Mouse (Mus musculus) heart, postnatal 14 days (tissue): Measurements from ENCODE around the gene Sirpb1a. TPM values are rescaled to one million over a fixed set of nuclear protein-coding genes. Genes with fewer than 3 reads are reported as not detected.
"Not testable (repeated sequence)": the region's sequence is repeated elsewhere in the genome, so short reads cannot be mapped to it uniquely, and the experiment has no call there.

Source experiments
- DNase-seq, 2 experiments: peaks; one replicate each; pipeline ENCODE4 v3.0.0; 2021 to 2022
- intact Hi-C: fragments of 180-260 bp; cut with DNase I; formaldehyde crosslinking; loops from one replicate; pipeline ENCODE4 v1.15.1; 2025
- long read RNA-seq, 2 experiments: library from polyadenylated mRNA; stranded (forward); transcript quantifications; one replicate each; pipeline ENCODE4 v2.0.0; 2021
- total RNA-seq, 2 experiments: library from RNA; stranded (reverse); gene quantifications; 2 replicates each; pipeline ENCODE4 v1.2.3; 2021

The Sirpb1a gene
- not detected for total RNA-seq
- long read RNA-seq, experiment 1, result 0 reads
- long read RNA-seq, experiment 2, result 0 reads

DNA sequence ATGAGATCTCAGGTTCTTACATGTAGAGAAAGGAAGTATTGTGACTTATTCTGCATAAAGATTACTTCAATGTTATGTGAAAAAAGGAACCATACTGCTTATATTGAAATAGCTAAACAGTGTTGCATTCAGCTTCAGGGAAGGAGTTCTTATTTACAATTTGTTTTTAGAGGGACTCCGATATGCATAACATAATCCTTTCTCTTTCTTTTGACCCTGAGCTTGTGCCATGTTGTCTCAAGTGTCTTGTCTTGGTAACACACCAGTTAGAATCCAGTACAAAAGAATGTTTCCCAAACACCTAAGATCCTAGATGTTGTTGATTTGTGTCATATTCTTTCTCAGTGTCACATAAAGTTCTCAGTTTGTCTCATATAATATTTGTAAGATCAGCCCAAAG lies at the start of gene Sirpb1a:
Sirpb1a (minus strand) TSS at position 74 of the 400 bp plus-strand sequence.
- DNase-seq, intact Hi-C loops: not testable (repeated sequence)

DNA sequence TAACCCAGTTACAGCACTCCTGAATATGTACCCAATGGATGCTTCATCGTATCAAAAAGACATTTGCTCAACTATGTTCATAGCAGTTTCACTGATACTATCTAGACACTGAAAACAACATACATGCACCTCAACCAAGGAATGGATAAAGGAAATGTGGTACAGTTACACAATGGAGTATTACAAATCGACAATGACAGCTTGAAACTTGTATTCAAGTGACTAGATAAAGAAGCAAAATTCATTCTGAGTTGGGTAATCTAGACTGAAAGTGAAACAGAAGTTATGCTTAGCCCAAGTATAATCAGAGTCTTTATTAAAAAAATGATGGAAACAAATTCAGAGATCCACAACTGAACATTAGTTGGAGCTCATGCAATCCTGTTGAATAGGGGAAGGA lies 48.5 kb upstream of the Sirpb1a start:
- DNase-seq, intact Hi-C loops: not testable (repeated sequence)

DNA sequence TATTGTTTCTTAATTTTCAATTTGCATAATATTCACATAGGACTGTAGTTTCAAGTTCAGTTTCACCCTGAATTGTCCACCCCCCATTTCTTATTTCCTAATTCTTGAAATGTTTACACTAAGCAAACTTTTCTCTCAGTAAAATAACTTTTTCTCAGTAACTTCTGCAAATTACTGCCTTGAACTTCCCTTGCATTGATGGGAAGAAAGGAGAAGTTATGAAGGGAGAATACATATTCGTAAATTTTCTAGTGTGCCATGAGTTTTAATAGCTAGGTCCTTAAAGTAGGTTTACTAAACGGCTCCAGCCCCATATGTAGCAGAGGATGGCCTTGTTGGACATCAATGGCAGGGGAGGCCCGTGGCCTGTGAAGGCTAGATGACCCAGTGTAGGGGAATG lies 43.8 kb upstream of the Sirpb1a start:
- intact Hi-C loops, DNase-seq: not testable (repeated sequence)

DNA sequence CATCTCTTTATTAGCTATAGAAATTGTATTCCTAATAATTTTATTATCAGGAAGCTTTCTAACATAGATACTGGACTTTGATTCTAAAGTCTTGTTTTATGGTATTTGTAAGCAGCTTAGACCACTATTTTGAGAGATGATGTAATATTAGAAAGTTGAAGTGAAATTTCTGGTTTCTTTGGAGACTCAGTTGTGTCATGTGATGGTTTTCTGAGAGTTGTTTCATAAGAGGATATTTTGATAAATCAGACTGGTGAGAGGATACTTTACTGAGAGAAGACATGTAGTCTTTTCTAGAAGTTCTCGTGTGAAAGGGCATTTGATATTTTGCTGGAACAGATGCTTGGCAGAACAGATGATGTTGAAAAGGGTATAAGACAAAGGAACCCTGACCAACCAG lies 17.6 kb upstream of the Sirpb1a start:
- DNase-seq, intact Hi-C loops: not testable (repeated sequence)

DNA sequence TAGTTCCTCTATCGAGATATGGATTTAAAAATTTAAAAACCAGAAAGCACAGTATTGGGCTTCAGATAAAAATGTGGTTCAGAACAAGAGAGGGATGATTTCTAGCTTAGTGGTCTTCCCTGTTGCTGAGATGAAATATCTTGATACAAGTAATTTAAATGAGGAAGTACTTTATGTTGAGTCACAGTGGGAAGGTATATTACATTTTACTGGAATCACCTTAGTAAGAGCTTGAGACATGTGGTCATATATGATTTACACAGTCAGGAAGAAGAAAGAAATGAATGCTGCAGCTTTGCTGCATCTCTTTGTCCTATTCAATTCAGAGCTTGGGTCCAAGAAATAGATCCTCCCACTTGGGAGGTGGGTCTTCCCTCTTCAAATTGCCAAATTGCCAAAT lies 13.5 kb upstream of the Sirpb1a start:
- DNase-seq, intact Hi-C loops: not testable (repeated sequence)

DNA sequence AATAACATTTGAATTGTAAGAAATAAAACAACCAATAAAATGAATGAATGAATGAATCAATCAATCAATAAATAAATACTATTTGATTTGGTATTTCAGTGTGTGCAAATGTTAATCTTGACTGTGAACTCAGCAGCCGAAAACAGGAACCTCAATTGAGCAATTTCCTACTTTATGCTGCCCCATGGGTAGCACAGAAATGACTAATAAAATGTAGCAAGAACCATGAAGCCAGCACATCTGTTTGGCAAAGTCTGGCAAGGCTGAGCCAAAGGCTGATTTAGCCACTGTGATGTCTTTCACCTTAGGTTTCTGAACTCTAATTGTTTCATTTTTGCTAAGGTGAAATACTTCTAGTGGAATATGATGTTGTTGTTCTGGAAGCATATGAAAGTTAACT lies 1.6 kb upstream of the Sirpb1a start:
- DNase-seq, result no peak
- intact Hi-C loops, result no loop called here

DNA sequence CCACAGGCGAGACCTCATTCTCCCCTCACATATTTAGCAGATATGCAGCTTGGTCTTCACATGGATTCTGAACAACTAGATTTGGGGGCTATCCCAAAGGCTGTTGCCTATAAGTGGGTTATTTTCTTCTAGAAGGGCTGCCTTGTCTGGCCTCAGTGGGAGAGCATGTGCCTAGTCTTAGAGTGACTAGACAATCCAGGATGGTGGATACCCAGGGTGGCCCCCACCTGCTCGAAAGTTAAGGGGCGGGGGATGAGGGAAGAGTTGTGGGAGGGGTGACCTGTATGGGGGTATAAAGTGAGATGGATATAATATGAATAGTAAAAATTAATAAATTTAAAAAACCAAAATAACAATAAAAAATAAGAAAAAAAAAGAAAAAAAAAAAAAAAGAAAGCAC lies 70.6 kb downstream of the Sirpb1a start:
- intact Hi-C loops, result not testable (repeated sequence)

DNA sequence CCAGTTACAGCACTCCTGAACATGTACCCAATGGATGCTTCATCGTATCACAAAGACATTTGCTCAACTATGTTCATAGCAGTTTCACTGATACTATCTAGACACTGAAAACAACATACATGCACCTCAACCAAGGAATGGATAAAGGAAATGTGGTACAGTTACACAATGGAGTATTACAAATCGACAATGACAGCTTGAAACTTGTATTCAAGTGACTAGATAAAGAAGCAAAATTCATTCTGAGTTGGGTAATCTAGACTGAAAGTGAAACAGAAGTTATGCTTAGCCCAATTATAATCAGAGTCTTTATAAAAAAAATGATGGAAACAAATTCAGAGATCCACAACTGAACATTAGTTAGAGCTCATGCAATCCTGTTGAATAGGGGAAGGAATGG lies 76.0 kb downstream of the Sirpb1a start:
- DNase-seq, intact Hi-C loops: not testable (repeated sequence)

More for the DNA sequence above, 70.6 kb downstream of the Sirpb1a start:
- not testable (repeated sequence) for DNase-seq

DNA sequence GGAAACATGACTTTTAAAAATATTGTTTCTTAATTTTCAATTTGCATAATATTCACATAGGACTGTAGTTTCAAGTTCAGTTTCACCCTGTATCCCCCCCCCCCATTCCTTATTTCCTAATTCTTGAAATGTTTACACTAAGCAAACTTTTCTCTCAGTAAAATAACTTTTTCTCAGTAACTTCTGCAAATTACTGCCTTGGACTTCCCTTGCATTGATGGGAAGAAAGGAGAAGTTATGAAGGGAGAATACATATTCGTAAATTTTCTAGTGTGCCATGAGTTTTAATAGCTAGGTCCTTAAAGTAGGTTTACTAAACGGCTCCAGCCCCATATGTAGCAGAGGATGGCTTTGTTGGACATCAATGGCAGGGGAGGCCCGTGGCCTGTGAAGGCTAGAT lies 80.7 kb downstream of the Sirpb1a start:
- intact Hi-C loops, DNase-seq: not testable (repeated sequence)

DNA sequence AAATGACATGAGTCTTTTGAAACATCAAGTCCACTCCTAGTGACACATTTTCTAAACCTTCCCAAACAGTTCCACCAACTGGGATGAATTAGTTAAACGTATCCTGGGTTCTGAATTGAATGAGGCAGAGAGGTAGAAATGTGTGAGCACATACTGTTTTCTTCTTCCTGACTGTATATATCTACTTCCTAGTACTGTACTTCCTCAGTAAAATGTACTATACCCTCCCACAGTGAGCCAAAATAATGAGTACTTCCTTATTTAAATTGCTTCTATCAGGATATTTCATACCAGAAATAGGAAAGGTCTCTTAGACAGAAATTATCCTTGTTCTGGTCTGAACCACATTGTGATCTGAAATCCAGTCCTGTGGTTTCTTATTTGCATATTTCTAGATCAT lies 86.0 kb downstream of the Sirpb1a start:
- intact Hi-C loops, result no loop called here
- no peak for DNase-seq

DNA sequence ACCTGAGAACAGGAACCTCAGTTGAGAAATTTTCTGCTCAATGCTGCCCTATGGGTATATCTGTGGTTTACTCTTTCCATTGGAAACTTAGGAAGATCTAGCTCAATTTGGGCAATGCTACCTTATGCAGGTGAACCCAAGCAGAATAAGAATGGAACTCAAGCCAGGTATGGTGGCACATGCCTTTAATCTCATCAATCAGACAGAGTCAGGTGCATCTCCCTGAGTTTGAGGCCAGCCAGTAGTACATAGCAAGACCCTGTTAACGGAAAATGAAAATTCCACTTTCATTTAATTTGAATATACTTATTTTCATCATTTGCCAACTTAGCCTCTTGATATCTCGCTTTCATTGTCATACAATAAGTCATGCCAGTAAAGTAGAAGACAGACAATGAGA lies 92.1 kb downstream of the Sirpb1a start:
- DNase-seq, result no peak
- intact Hi-C loops, result loop anchor here (10.0 kb wide), 1 partner anchor 551 kb away; no protein-coding TSS in a partner anchor

DNA sequence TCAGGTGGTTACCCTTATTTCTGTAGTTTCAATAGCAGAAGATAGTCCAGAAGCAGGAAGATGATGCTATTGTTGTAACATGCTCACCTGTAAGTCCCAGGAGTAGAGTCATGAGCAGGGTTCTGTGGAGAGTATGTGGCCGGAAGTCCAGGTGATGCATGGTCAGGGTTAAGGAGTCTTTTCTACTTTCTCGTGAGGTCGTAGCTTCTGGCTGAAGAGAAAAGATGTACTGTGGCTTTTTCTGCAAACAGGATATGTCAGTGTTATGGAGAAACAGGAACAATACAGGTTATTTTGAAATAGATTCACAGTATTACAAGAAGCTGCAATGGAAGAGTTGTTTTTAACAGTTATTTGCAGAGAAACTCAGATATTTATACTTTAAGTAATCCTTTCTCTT lies 94.3 kb downstream of the Sirpb1a start, which contains the start of gene Gm9733:
Gm9733 (minus strand) TSS at position 240 of the 400 bp plus-strand sequence.
- intact Hi-C loops, result loop anchor here (10.0 kb wide), 1 partner anchor 553 kb away; no protein-coding TSS in a partner anchor

DNA sequence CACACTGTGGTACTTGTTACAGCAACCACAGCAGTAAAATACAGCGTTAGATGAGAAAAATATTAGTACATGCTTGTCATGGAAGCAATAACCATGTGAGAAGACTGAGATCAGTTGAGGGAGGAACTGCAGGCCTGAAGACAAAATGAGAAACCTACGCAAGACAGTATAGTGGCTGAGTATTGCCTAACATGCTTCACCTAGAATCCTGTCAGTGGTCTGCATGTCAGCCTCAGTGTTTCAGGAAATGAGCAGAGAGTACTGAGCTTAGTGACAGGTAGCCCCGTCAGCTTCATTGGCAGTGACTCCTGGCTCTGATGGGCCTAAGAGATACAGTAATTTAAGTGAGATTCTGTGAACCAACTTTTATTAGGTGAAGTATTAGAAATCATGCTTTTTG lies 94.8 kb downstream of the Sirpb1a start:
- no peak for DNase-seq
- intact Hi-C loops, result loop anchor here (10.0 kb wide), 1 partner anchor 553 kb away; no protein-coding TSS in a partner anchor

More for the DNA sequence above, 94.3 kb downstream of the Sirpb1a start, which contains the start of gene Gm9733:
- no peak for DNase-seq

DNA sequence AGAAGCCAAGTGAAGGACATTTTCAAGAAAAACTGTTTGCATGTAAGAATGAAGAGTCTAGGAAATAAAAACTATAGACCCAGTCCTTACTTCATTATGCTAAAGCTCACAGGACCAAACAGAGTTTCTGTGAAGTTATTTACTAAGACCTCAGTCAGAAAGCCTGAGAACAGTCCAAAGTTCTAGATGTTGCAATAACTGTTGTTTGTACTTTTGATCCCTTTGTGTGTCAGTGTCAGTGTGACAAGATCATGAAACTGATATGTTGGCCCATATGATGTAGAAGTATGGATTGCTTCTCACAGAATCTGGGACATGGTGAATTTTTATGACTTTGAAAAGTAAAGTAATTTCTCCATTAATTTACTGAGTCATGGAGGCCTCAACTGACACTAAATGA lies 96.8 kb downstream of the Sirpb1a start:
- intact Hi-C loops, result no loop called here

More for the DNA sequence above, 96.8 kb downstream of the Sirpb1a start:
- no peak for DNase-seq

Other genes with a start within 250 kb of the Sirpb1a start
- not detected for gene Gm9733, start 94.2 kb downstream of the Sirpb1a start, total RNA-seq
- gene Sirpb1b, start 148.5 kb upstream of the Sirpb1a start, total RNA-seq, result not detected